Mouse (Mus musculus) right cerebral cortex, adult 2 months (tissue): ENCODE results near the gene Car1.
"Not testable (repeated sequence)": the region's sequence is repeated elsewhere in the genome, so short reads cannot be mapped to it uniquely, and the experiment has no call there.

ENCODE experiments used
- DNase-seq, 2 experiments: peaks; one replicate each; pipeline ENCODE4 v3.0.0; 2021 to 2022; ENCODE audit warnings: low spot score in 2 of 2

The Car1 gene

GRCm38 (mm10) chr3:14783198-14783597 lies 25.0 kb downstream of the Car1 start:
- DNase-seq = not testable (repeated sequence)

DNA sequence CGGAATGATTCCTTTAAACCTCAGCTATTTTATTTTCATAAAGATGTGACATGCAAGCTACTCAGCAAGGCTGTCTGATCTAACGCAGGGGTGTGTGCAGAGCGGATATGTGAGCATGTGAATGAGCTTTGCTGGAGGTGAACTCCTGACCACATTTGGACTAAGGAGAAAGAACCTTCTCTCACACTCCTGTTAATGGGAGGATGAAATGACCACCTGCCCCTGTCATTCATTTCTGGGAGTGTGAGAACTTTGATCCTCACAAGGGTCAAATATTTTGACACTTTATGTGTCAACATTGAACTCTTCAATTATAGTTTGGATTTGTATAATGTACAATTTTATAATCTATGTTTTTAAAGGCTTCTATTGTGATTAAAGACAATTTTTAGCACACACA lies 25.8 kb downstream of the Car1 start:
- not testable (repeated sequence) for DNase-seq

DNA sequence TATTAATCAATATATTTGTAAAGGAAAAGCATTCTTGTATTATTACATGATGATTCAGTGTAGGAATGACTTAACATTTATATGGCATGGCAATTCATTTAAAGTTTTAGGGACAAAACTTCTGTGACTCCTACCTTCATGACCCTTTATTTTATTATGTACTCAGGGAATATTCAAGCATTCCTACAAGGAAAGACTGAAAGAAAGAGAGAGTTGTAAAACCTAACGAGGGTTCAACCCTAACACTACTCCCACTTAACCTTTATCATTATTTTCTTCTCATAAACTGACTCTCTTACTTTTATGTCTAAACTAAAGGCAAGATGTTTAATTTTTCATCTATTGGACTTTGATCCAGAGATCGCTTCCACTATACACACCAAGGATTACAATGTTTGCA lies 28.0 kb downstream of the Car1 start:
- no peak for DNase-seq

GRCm38 (mm10) chr3:14776497-14777162 lies 31.5 kb downstream of the Car1 start:
- not testable (repeated sequence) for DNase-seq

DNA sequence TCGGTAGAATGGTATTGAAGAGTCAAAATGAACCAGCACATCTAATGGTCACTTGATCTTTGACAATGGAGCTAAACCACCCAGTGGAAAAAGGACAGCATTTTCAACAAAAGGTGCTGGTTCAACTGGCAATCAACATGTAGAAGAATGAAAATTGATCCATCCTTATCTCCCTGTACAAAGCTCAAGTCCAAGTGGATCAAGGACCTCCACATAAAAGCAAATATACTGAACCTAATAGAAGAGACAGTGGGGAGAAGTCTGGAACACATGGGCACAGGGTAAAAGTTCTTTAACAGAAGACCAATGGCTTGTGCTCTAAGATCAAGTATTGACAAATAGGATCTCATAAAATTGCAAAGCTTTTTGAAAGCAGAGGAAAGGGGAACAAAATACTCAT lies 33.6 kb downstream of the Car1 start:
- DNase-seq = not testable (repeated sequence)

DNA sequence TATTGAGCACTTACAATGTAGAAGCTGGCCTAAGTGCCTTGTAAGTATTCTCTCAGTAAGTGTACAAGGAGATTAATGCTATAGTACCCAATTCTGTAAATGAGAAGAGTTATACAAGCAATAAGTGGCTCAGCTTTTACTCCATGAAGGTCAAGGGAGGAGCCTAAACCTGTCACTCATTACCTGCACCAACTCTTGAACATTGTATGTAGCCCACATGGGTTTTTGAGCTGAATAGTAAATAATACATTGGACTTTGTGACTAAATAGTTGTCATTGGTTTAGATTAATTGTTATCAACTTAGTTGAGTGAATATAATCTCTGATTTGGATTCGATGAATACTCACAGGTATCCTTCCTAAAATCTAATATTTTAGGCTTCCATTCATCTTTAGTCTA lies 35.7 kb downstream of the Car1 start:
- not testable (repeated sequence) for DNase-seq

DNA sequence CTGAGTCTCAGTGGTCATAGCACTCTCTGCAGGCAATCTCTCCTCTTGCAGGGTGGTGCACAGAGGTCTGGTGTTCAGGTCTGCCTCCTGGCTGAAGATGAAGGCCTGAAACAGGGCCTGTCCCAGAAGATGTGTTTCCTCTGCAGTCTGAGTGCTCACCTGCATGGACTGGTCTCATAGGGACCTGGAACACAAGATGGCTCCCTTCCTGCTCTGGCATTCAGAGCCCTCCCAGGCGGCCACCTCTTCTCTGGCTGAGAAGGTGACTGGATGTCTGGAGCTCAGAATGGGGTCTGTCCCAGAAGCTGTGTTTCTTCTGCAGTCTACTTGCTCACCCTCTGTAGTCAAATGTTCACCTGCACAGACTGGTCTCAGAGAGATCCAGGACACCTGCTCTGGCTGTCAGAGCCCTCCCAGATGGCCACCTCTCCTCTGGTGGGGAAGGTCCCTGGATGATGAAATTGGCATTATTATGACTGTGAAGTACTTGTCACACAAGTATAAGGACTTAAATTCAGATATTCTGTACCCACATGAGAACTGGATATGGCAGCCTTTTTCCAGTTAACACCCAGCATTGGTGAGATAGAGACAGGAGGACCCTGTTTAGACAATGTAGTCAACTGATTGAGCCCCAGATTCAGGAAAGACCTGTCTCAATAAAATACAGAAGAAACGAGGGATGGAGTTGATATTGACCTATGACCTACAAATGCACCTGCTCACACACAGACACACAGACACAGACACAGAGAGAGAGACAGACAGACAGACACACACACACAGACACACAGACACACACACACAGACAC lies 43.2 kb downstream of the Car1 start:
- no peak for DNase-seq

DNA sequence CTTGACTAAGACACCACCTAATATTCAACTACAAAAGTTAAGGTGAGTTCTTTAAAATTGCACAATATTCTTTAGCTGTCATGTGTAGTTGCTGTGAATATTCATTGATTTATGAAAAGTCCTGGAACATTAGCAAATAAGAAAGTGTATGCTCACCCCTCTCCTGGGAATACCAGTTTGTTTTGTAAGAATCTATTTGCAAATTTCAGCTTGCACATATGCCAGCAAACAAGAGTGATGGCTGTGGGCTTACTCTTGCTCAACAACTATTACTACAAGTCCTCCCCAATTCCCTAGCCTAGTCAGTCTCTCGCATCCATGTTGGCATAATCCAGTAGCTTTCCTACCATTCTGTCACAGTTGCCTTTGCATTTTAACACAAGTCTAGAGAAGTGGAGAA lies 52.5 kb downstream of the Car1 start:
- no peak for DNase-seq

DNA sequence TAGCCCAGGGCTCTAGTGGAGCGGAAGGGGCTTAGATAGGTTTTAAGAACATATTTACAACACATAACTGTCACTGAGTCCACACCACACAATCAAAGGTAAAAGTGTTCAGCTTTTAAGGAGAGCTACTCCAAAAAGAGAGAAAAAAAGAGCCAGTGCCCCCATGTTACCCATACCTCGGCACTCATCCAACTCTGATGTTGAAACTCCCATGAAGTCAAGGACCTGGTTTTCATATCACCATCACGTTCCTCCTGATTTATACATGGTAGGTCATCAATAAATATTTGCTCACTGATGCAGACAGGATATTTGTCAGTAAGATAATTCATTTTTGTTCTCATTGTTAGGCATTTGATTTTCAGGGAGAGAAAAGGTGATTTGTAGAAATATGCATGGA lies 62.1 kb downstream of the Car1 start:
- DNase-seq = no peak

GRCm38 (mm10) chr3:14738261-14738660 lies 69.9 kb downstream of the Car1 start:
- DNase-seq = no peak

- DNase-seq = not testable (repeated sequence)
Observed at GRCm38 (mm10) chr3:14727496-14727895, 80.7 kb downstream of the Car1 start.

DNA sequence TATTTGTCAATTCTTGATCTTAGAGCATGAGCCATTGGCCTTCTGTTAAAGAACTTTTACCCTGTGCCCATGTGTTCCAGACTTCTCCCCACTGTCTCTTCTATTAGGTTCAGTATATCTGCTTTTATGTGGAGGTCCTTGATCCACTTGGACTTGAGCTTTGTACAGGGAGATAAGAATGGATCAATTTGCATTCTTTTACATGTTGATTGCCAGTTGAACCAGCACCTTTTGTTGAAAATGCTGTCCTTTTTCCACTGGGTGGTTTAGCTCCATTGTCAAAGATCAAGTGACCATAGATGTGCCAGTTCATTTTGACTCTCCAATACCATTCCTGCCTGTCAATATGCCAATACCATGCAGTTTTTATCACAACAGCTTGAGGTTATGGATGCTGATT lies 82.7 kb downstream of the Car1 start:
- not testable (repeated sequence) for DNase-seq
